Mouse (Mus musculus): ENCODE data around the gene Dnah6. TPM values are rescaled to one million over a fixed set of nuclear protein-coding genes. Genes with fewer than 3 reads are reported as not detected.

The Dnah6 gene
- polyA plus RNA-seq (2012; rRNA removed) = 0.48 and 0.80 TPM in 2 replicates

GRCm38 (mm10) chr6:73221189-73221957 is at the start of gene Dnah6:
Dnah6 (minus strand) TSS chr6:73221651.

GRCm38 (mm10) chr6:73248237-73249048 is 27.0 kb upstream of the Dnah6 start, which contains the start of gene Suclg1:
Suclg1 (plus strand) TSS chr6:73248382.

Other genes with a start within 250 kb of the Dnah6 start
- gene Suclg1, start 26.7 kb upstream of the Dnah6 start, polyA plus RNA-seq (2012; rRNA removed) = 105 and 113 TPM in 2 replicates
- gene 4931417E11Rik, start 248.0 kb upstream of the Dnah6 start, polyA plus RNA-seq (2012; rRNA removed) = not detected in 2 replicates

All from central nervous system, embryonic 18 days (tissue).